Mouse (Mus musculus): ENCODE results near the gene Fkbp2. TPM values are rescaled to one million over a fixed set of nuclear protein-coding genes. Genes with fewer than 3 reads are reported as not detected.

Fkbp2 gene
- polyA plus RNA-seq, 1 experiment from 2014 or later: 134 TPM

- H3K4me1 ChIP-seq (replicated peaks; ENCODE audit: control insufficient read depth, insufficient read depth): peaks cover 6% of the 10 kb centered on the region; the same call in 1 of the 2 replicates
- H3K4me2 ChIP-seq (replicated peaks; ENCODE audit: low read depth): no peak overlapping the region
- ATAC-seq (ENCODE audit: low FRiP score, low TSS enrichment) (no peak), DNase-seq (ENCODE audit: low spot score) (no peak)
- H3K4me3 ChIP-seq (ENCODE audit: low read depth, low read length): no peak overlapping the region
- peaks cover 2% of the 10 kb centered on the region; the same call in 1 of the 2 replicates for H3K36me3 ChIP-seq (ENCODE audit: control insufficient read depth, insufficient read depth, low read length)
- WGBS: 72% methylated on average over 4 of the region's 4 CpGs
- H3K9me3 ChIP-seq (ENCODE audit: control insufficient read depth, low read length): no peaks in the 10 kb centered on the region
- no peak for TF ChIP-seq CTCF (IDR thresholded peaks at IDR 0.05; ENCODE audit: low read depth)
- no peak for TF ChIP-seq EP300 (optimal IDR thresholded peaks at IDR 0.05)
- H3K9ac ChIP-seq (ENCODE audit: low read length): no peak overlapping the region
- no peak overlapping the region for H3K27ac ChIP-seq (replicated peaks)
- no peaks in the 10 kb centered on the region for H3K27me3 ChIP-seq (ENCODE audit: control insufficient read depth, insufficient read depth, low read length)
These were observed 32.1 kb downstream of the Fkbp2 start for GRCm38 (mm10) chr19:6948186-6948585.

GRCm38 (mm10) chr19:6947742-6948141 lies 32.6 kb downstream of the Fkbp2 start:
- WGBS: 48% methylated on average over 4 of the region's 4 CpGs
- peaks cover 2% of the 10 kb centered on the region; the same call in 1 of the 2 replicates for H3K36me3 ChIP-seq (ENCODE audit: control insufficient read depth, insufficient read depth, low read length)
- no peak overlapping the region for H3K27ac ChIP-seq (replicated peaks)
- ATAC-seq (ENCODE audit: low FRiP score, low TSS enrichment) (no peak), DNase-seq (ENCODE audit: low spot score) (no peak)
- no peak overlapping the region for H3K4me3 ChIP-seq (ENCODE audit: low read depth, low read length)
- H3K4me1 ChIP-seq (replicated peaks; ENCODE audit: control insufficient read depth, insufficient read depth): peaks cover 2% of the 10 kb centered on the region; the same call in 1 of the 2 replicates
- no peaks in the 10 kb centered on the region for H3K27me3 ChIP-seq (ENCODE audit: control insufficient read depth, insufficient read depth, low read length)
- H3K9ac ChIP-seq (ENCODE audit: low read length): no peak overlapping the region
- no peaks in the 10 kb centered on the region for H3K9me3 ChIP-seq (ENCODE audit: control insufficient read depth, low read length)
- TF ChIP-seq CTCF (IDR thresholded peaks at IDR 0.05; ENCODE audit: low read depth) (no peak), EP300 (optimal IDR thresholded peaks at IDR 0.05) (no peak)
- no peak overlapping the region for H3K4me2 ChIP-seq (replicated peaks; ENCODE audit: low read depth)

DNA sequence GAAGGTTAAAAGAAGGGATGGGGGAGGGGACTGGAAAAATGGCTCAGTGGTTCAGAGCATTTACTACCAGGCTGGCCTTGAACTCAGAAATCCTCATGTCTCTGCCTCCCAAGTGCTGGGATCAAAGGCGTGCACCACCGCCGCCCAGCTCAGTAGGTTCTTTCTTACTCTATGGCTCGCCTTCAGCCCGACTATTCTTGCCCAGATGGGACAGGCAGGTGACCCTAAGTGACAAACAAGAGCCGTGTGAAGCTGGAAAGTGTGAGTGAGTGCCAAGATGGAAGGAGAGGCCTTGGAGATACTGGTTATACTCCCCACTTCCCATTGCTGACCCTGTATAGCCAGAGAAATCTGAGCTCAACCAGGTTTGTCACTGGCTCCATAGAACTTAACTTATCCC lies 36.6 kb downstream of the Fkbp2 start:
- H3K4me1 ChIP-seq (replicated peaks; ENCODE audit: control insufficient read depth, insufficient read depth): peaks cover 5% of the 10 kb centered on the region; the same call in 1 of the 2 replicates
- H3K4me2 ChIP-seq (replicated peaks; ENCODE audit: low read depth): no peak overlapping the region
- H3K27me3 ChIP-seq (ENCODE audit: control insufficient read depth, insufficient read depth, low read length): no peaks in the 10 kb centered on the region
- H3K9ac ChIP-seq (ENCODE audit: low read length): no peak overlapping the region
- H3K4me3 ChIP-seq (ENCODE audit: low read depth, low read length): no peak overlapping the region
- peaks cover 2% of the 10 kb centered on the region; the same call in 1 of the 2 replicates for H3K36me3 ChIP-seq (ENCODE audit: control insufficient read depth, insufficient read depth, low read length)
- TF ChIP-seq CTCF (IDR thresholded peaks at IDR 0.05; ENCODE audit: low read depth) (no peak), EP300 (optimal IDR thresholded peaks at IDR 0.05) (no peak)
- H3K27ac ChIP-seq (replicated peaks): no peak overlapping the region
- ATAC-seq (ENCODE audit: low FRiP score, low TSS enrichment) (no peak), DNase-seq (ENCODE audit: low spot score) (no peak)
- 93% methylated on average over 6 of the region's 6 CpGs for WGBS
- no peaks in the 10 kb centered on the region for H3K9me3 ChIP-seq (ENCODE audit: control insufficient read depth, low read length)

GRCm38 (mm10) chr19:6942764-6943163 lies 37.5 kb downstream of the Fkbp2 start:
- 23% methylated on average over 5 of the region's 5 CpGs for WGBS

GRCm38 (mm10) chr19:6942249-6942691 lies 38.0 kb downstream of the Fkbp2 start, which contains the start of gene Gpr137:
Gene Gpr137, minus strand, starts transcription at chr19:6942480.
- Histone ChIP-seq H3K4me3 (ENCODE audit: low read depth, low read length) (peak within 1 kb of the TSS; percentile 64), H3K9me3 (ENCODE audit: control insufficient read depth, low read length) (no peaks in the 10 kb centered on the region), H3K4me1 (replicated peaks; ENCODE audit: control insufficient read depth, insufficient read depth) (peaks cover 5% of the 10 kb centered on the region; the same call in 1 of the 2 replicates), H3K9ac (ENCODE audit: low read length) (peak within 1 kb of the TSS; percentile 80), H3K4me2 (replicated peaks; ENCODE audit: low read depth) (peak within 1 kb of the TSS; percentile 98), H3K27me3 (ENCODE audit: control insufficient read depth, insufficient read depth, low read length) (no peaks in the 10 kb centered on the region), H3K36me3 (ENCODE audit: control insufficient read depth, insufficient read depth, low read length) (peaks cover 2% of the 10 kb centered on the region; the same call in 1 of the 2 replicates), H3K27ac (replicated peaks) (peak within 1 kb of the TSS; percentile 98)
- DNase-seq (ENCODE audit: low spot score): peak; percentile 97
- under 1% methylated on average over 27 of the region's 27 CpGs for WGBS
- peak; percentile 90 for ATAC-seq (ENCODE audit: low FRiP score, low TSS enrichment)
- TF ChIP-seq EP300 (optimal IDR thresholded peaks at IDR 0.05): no peak
- no peak; the same call in 1 of the 2 replicates for TF ChIP-seq CTCF (IDR thresholded peaks at IDR 0.05; ENCODE audit: low read depth)

More at GRCm38 (mm10) chr19:6942764-6943163, 37.5 kb downstream of the Fkbp2 start:
- Histone ChIP-seq H3K4me1 (replicated peaks; ENCODE audit: control insufficient read depth, insufficient read depth) (peaks cover 5% of the 10 kb centered on the region; the same call in 1 of the 2 replicates), H3K9ac (ENCODE audit: low read length) (peak overlapping the region; percentile 80), H3K27ac (replicated peaks) (peak overlapping the region; percentile 98), H3K4me3 (ENCODE audit: low read depth, low read length) (peak overlapping the region; percentile 64), H3K27me3 (ENCODE audit: control insufficient read depth, insufficient read depth, low read length) (no peaks in the 10 kb centered on the region), H3K9me3 (ENCODE audit: control insufficient read depth, low read length) (no peaks in the 10 kb centered on the region), H3K36me3 (ENCODE audit: control insufficient read depth, insufficient read depth, low read length) (peaks cover 2% of the 10 kb centered on the region; the same call in 1 of the 2 replicates), H3K4me2 (replicated peaks; ENCODE audit: low read depth) (peak overlapping the region; percentile 98)
- no peak for DNase-seq (ENCODE audit: low spot score)
- TF ChIP-seq EP300 (optimal IDR thresholded peaks at IDR 0.05) (no peak), CTCF (IDR thresholded peaks at IDR 0.05; ENCODE audit: low read depth) (no peak)
- no peak for ATAC-seq (ENCODE audit: low FRiP score, low TSS enrichment)
